In genomic region chr2:152766387-152767123, GRCm38 (mm10) we compare ENCODE assay signal across 9 mouse cellular contexts. TPM values are rescaled to one million over a fixed set of nuclear protein-coding genes. Genes with fewer than 3 reads are reported as not detected.
DNase-seq lines count a peak whose midpoint lies in the region; ATAC-seq and TF ChIP-seq lines count a peak whose summit lies in the region.
"Had no signal": no experiment of that assay in that cellular context is flagged by ENCODE, and none has a peak within 500 bp of the region (broad histone marks: within the 10 kb centered on the region; RNA-seq: fewer than 3 reads in every experiment).

No protein-coding gene starts in this region.

- WGBS in forebrain, embryonic 15.5 days: 21% methylated on average over 24 of the region's 25 CpGs
- WGBS in large intestine, adult 2 months: 20% methylated on average over 25 of the region's 25 CpGs
- WGBS in liver, embryonic 16.5 days (ENCODE audit: insufficient replicate concordance): 14% methylated on average over 25 of the region's 25 CpGs
- WGBS in olfactory bulb, adult 2 months: 18% methylated on average over 25 of the region's 25 CpGs

- intact Hi-C loops in heart, postnatal 25 days (cut with DNase I): loop anchor here (1.0 to 10.0 kb wide), 3 partner anchors 64 to 152 kb away; no protein-coding TSS in a partner anchor

- peaks cover 19% of the 10 kb centered on the region for H3K27me3 ChIP-seq in G1E (ENCODE audit: insufficient read depth, low read length)
- no peaks in the 10 kb centered on the region for H3K27me3 ChIP-seq in forebrain, embryonic 15.5 days
- peaks cover 6% of the 10 kb centered on the region for H3K27me3 ChIP-seq in liver, embryonic 16.5 days (ENCODE audit: control insufficient read depth, insufficient read depth, low read depth, low read length)
- H3K27me3 ChIP-seq: neural tube, embryonic 13.5 days had no signal

- no peak overlapping the region for H3K4me2 ChIP-seq in forebrain, embryonic 15.5 days (replicated peaks)
- no peak overlapping the region for H3K4me2 ChIP-seq in liver, embryonic 16.5 days (ENCODE audit: low read depth, low read length)
- H3K4me2 ChIP-seq: neural tube, embryonic 13.5 days had no signal

- no peak overlapping the region for H3K9ac ChIP-seq in forebrain, embryonic 15.5 days (replicated peaks)
- no peak overlapping the region for H3K9ac ChIP-seq in liver, embryonic 16.5 days (ENCODE audit: low read depth, low read length)
- H3K9ac ChIP-seq: neural tube, embryonic 13.5 days had no signal

- peak; percentile 95 for TF ChIP-seq CTCF in G1E (IDR thresholded peaks at IDR 0.05; ENCODE audit: low read depth, low read length)
- TF ChIP-seq CTCF in olfactory bulb, adult 2 months (IDR thresholded peaks at IDR 0.05; ENCODE audit: insufficient read depth, low read depth, low read length): peak; percentile 96

- no peak for DNase-seq in G1E (ENCODE audit: low spot score)
- DNase-seq in cerebellum, adult 11 months: peak; percentile 81
- DNase-seq in heart, postnatal 25 days (ENCODE audit: low spot score): peak; percentile 85
- DNase-seq in large intestine, adult 2 months (ENCODE audit: low read depth, low spot score): peak; percentile 48
- peak; percentile 79 to 85 for DNase-seq in thymus, adult 18-20 months

- H3K4me1 ChIP-seq in G1E (ENCODE audit: insufficient read depth, low read depth, low read length): peaks cover 75% of the 10 kb centered on the region
- H3K4me1 ChIP-seq in forebrain, embryonic 15.5 days: peaks cover 10% of the 10 kb centered on the region
- peaks cover 43% of the 10 kb centered on the region for H3K4me1 ChIP-seq in liver, embryonic 16.5 days (ENCODE audit: control insufficient read depth, low read depth, low read length)
- H3K4me1 ChIP-seq in olfactory bulb, adult 2 months (ENCODE audit: control insufficient read depth, insufficient read depth, low read length): peaks cover 16% of the 10 kb centered on the region

- no peaks in the 10 kb centered on the region for H3K9me3 ChIP-seq in G1E (replicated peaks)
- H3K9me3 ChIP-seq in forebrain, embryonic 15.5 days: no peaks in the 10 kb centered on the region
- no peaks in the 10 kb centered on the region for H3K9me3 ChIP-seq in liver, embryonic 16.5 days (replicated peaks; ENCODE audit: control insufficient read depth, low read length)
- H3K9me3 ChIP-seq: neural tube, embryonic 13.5 days had no signal

- peak; percentile 26; the same call in 1 of the 2 replicates for ATAC-seq in G1E (ENCODE audit: extremely low read depth, insufficient number of reproducible peaks, low FRiP score, poor library complexity, severe bottlenecking)
- 0 out of 2 replicates have a peak, but pooled peaks have one; percentile 58 for ATAC-seq in forebrain, embryonic 15.5 days (replicated peaks)
- peak; percentile 26; the same call in 1 of the 2 replicates for ATAC-seq in liver, embryonic 16.5 days (ENCODE audit: low read depth)

- TF ChIP-seq POLR2A in olfactory bulb, adult 2 months (IDR thresholded peaks at IDR 0.05; ENCODE audit: insufficient read depth, low read depth, low read length): no peak

- H3K36me3 ChIP-seq in G1E (replicated peaks): no peaks in the 10 kb centered on the region
- H3K36me3 ChIP-seq in forebrain, embryonic 15.5 days: no peaks in the 10 kb centered on the region
- H3K36me3 ChIP-seq in liver, embryonic 16.5 days (ENCODE audit: control insufficient read depth, insufficient read depth): no peaks in the 10 kb centered on the region
- H3K36me3 ChIP-seq: neural tube, embryonic 13.5 days had no signal

- H3K27ac ChIP-seq in forebrain, embryonic 15.5 days (replicated peaks): no peak overlapping the region
- H3K27ac ChIP-seq in liver, embryonic 16.5 days (ENCODE audit: low read length): no peak overlapping the region; the same call in 1 of the 2 replicates
- H3K27ac ChIP-seq in olfactory bulb, adult 2 months (ENCODE audit: insufficient read depth, low read depth, low read length): no peak overlapping the region
- H3K27ac ChIP-seq: neural tube, embryonic 13.5 days had no signal

- peak overlapping the region; percentile 49; the same call in 1 of the 2 replicates for H3K4me3 ChIP-seq in G1E (ENCODE audit: low read depth, low read length)
- no peak overlapping the region for H3K4me3 ChIP-seq in forebrain, embryonic 15.5 days
- H3K4me3 ChIP-seq in liver, embryonic 16.5 days (ENCODE audit: low read depth, low read length): no peak overlapping the region
- no peak overlapping the region for H3K4me3 ChIP-seq in olfactory bulb, adult 2 months (ENCODE audit: insufficient read depth, low read depth, low read length)
- H3K4me3 ChIP-seq: neural tube, embryonic 13.5 days had no signal

RNA-seq across cellular contexts. Expression of gene Cox4i2, which starts 12.6 kb away (rescaled TPM):
- not detected in 2 replicates for total RNA-seq in G1E (2014; fragmentation: Nextera tagmentation)
- total RNA-seq in G1E (2017): 0.16 TPM in 1 of 2 replicates, not detected in the other
- not detected in 2 replicates for polyA plus RNA-seq in G1E (2012)
- polyA plus RNA-seq in forebrain, embryonic 15.5 days (2015; fragmentation: Nextera tagmentation; extraction: Ambion mirVana): 4.3 and 4.4 TPM in 2 replicates
- total RNA-seq in heart, postnatal 25 days (2021): 10 to 100 TPM; 12.2 to 16.8 TPM
- polyA plus RNA-seq in large intestine, adult 2 months (2012; rRNA removed): 1.6 and 2.0 TPM in 2 replicates
- 0.95 and 1.4 TPM in 2 replicates for polyA plus RNA-seq in liver, embryonic 16.5 days (2015; fragmentation: Nextera tagmentation; extraction: Ambion mirVana)
- not detected in 2 replicates for polyA plus RNA-seq in olfactory bulb, adult 2 months (2012; ENCODE audit: insufficient read depth, insufficient read length, low replicate concordance, missing spikeins)

RNA-seq across cellular contexts. Expression of gene Id1, which starts 30.5 kb away (rescaled TPM):
- 20.8 and 21.7 TPM in 2 replicates for total RNA-seq in G1E (2014; fragmentation: Nextera tagmentation)
- total RNA-seq in G1E (2017): 33.2 and 41.4 TPM in 2 replicates
- 110 TPM in 2 replicates for polyA plus RNA-seq in G1E (2012)
- polyA plus RNA-seq in forebrain, embryonic 15.5 days (2015; fragmentation: Nextera tagmentation; extraction: Ambion mirVana): 26.3 and 32.0 TPM in 2 replicates
- 10 to 100 TPM; 37.8 to 57.0 TPM for total RNA-seq in heart, postnatal 25 days (2021)
- 365 and 412 TPM in 2 replicates for polyA plus RNA-seq in large intestine, adult 2 months (2012; rRNA removed)
- polyA plus RNA-seq in liver, embryonic 16.5 days (2015; fragmentation: Nextera tagmentation; extraction: Ambion mirVana): 18.1 and 18.8 TPM in 2 replicates
- not detected in 2 replicates for polyA plus RNA-seq in olfactory bulb, adult 2 months (2012; ENCODE audit: insufficient read depth, insufficient read length, low replicate concordance, missing spikeins)

Comparison
In these comparisons a context has a peak if more than half of its experiments do, and no peak if none do; other contexts are left out.
1. RNA of gene Id1, which starts 30.5 kb away (polyA plus RNA-seq): 365 to 412 TPM in large intestine, adult 2 months, 110 TPM in G1E, 26.3 to 32.0 TPM in forebrain, embryonic 15.5 days and 18.1 to 18.8 TPM in liver, embryonic 16.5 days; not detected in olfactory bulb, adult 2 months; every median in the first group is over 10 times any median in the second.
2. Peak in every context shown above with its lines, with median percentiles within 50 percentile points of each other: ATAC-seq.